13 mouse cellular contexts compared by ENCODE assay signal in the genomic region with DNA sequence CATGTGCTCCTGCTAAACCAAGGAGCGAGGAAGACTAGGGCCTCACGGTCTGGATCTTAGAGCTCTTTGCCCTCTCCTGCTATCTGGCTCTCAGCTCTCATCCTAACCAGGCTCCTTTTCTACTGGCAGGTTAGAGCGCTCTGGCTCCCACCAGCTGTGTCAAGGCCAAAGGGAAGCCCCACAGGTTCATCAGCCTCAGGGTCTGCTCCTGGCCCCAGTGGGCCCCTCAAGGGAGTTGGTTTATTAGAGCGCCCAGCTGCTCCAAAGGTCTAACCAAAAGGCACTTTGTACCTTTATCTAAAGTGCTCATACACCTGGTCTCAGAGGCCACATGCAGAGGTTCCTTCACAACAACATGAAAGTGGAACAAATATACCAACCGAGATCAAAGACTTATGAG.
"Had no signal": no experiment of that assay in that cellular context is flagged by ENCODE, and none has a peak within 500 bp of the region (broad histone marks: within the 10 kb centered on the region; RNA-seq: fewer than 3 reads in every experiment).

No protein-coding gene starts in this region.

- H3K9ac ChIP-seq: kidney, embryonic 15.5 days; limb, embryonic 13.5 days; midbrain, embryonic 12.5 days; neural tube, embryonic 15.5 days had no signal

- H3K4me3 ChIP-seq: kidney, embryonic 15.5 days; limb, embryonic 13.5 days; midbrain, embryonic 12.5 days; myocyte; neural tube, embryonic 15.5 days had no signal

- H3K4me2 ChIP-seq: kidney, embryonic 15.5 days; limb, embryonic 13.5 days; liver, embryonic 11.5 days; midbrain, embryonic 12.5 days; neural tube, embryonic 15.5 days had no signal

- H3K27me3 ChIP-seq: kidney, embryonic 15.5 days; limb, embryonic 13.5 days; midbrain, embryonic 12.5 days; neural tube, embryonic 15.5 days had no signal

- H3K9me3 ChIP-seq: kidney, embryonic 15.5 days; limb, embryonic 13.5 days; midbrain, embryonic 12.5 days; neural tube, embryonic 15.5 days had no signal

- H3K27ac ChIP-seq: kidney, embryonic 15.5 days; midbrain, embryonic 12.5 days; neural tube, embryonic 15.5 days had no signal

- DNase-seq: kidney, adult 18-20 months; kidney, postnatal 14 days; left cerebral cortex, postnatal 4 days; lung, adult 18-20 months; right cerebral cortex, adult 18-20 months; right cerebral cortex, postnatal 25 days; thymus, postnatal 25 days had no signal
